Mouse (Mus musculus): ENCODE data around the gene Snx20.
"Not testable (repeated sequence)": the region's sequence is repeated elsewhere in the genome, so short reads cannot be mapped to it uniquely, and the experiment has no call there.

Snx20 gene

DNA sequence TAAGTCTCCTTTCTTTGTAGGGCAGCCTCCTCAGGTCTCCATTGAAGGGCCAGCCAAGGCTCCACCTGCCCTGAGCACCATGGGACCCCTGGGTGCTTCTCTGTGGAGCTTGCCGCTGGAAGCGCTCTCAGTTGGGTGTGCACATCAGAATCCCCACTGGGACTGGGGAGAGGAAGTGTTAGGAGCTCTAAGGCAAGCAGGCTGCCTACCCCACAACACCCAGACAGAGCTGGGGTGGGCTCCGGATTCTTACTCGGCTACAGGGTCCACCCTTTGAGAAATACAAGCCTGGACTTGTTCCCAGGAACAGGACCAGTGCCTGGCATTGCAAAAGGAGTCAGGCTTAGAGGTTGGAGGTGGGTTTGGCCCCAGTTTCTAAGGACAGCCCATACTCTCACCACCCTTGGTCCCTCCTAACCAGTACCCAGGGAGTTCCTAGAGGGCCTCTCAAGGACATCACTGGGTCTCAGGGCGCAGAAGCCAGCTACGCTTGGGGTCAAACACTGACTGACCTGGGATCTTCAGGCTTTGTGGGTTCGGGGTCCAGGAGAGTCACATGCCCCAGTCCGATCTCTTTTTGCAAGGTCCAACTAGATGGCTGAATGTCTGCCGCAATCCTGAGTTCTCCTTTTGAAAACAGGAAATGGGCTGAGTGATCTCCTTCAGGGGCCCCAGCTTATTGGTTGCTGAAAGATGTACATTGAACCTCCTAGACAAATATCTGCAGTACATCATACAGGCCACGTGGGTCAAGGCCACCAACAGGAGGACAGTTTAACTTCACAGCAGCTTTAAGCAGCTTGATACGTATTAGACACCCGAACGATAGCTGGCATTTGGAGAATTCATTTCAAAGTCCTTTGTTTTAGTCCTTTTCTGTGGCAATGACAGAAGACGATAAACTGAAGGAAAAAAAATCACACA lies at the start of gene Snx20:
Gene Snx20 (minus strand): TSS at position 655 of the 924 bp plus-strand sequence.
- peak; percentile 58 to 61 for DNase-seq

DNA sequence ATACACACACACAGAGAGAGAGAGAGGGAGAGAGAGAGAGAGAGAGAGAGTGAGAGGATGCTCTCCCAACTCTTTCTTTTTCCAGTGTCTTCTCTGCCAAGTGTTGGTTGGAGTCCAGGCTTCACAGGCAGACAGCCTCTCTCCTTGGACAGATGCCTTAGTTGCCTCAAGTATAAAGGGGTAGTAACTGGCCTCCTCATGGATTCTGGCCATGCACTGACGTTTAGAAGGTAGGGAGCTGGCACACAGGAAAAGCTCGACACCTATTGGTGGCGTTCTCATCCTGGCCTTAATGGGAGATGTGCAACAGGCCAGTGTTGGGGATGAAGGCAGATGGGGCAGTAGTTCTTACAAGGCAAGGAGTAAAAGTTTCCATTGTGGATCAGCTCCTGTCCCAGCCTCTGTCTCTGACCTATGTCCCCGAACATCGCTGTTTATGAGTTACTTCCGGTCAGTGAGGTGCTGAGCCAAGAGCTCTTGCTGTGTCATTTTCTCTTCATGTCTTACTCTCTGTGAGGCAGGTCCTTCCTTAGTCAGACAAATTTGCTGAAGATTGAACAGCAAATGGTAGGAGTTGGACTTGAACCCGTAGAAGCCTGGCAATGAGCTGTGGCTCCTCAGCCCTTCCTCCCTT lies 47.8 kb upstream of the Snx20 start:
- no peak for DNase-seq

DNA sequence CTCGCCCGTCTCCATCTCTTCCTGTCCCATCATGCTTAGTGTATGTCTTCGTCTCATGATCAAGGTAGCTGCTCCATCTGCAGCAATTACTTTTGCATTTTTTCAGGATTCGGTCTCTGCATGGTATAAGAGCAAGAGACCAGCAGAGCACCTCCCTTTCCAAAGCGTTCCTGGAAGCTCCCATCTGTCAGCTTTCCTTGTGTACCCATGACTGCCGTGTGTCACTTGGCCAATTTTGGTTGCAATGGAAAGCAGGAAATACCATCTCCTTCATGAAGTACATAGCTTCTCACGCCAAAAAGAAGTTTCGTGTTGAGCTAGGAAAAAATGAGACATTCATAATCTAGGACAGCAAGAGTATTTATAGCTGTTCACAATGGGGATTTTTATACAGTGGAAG lies 45.1 kb upstream of the Snx20 start:
- no peak for DNase-seq

DNA sequence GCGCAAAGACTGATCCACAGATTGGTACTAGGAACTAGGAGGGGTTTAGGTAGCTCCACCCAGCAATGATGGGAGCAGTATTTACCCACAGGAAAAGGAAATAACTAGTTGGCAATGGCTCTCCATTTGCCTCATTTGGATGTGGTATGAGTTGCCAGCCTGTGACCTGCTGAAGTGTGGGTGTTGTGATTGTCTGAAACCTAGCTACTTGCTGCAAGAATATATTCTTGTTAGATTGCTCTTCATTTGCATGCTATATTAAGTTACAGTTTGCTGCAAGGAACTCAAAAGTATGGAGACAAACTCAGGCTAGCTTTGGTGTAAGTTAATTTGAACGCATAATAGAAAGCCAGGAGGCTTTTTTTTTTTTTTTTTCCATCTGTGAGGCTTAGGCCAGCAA lies 44.6 kb upstream of the Snx20 start:
- no peak for DNase-seq

DNA sequence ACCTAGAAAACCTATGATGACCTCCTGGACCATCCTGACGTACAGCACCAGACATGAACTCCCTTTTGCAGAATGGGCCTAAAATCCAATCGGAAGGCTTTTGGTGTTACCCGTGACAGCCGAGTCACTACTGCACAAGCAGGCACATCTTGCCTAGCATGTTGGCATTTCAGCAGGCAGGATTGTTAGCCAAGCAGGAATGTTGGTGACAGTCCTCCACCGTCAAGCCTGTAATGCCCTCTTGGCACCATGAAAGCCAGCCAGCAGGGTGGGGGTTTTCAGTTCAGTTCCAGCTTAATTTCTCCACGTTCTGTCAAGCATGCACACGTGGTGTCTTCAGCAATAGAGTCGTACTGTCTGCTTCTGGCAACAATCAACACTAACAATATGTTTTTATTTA lies 41.1 kb upstream of the Snx20 start:
- no peak for DNase-seq

DNA sequence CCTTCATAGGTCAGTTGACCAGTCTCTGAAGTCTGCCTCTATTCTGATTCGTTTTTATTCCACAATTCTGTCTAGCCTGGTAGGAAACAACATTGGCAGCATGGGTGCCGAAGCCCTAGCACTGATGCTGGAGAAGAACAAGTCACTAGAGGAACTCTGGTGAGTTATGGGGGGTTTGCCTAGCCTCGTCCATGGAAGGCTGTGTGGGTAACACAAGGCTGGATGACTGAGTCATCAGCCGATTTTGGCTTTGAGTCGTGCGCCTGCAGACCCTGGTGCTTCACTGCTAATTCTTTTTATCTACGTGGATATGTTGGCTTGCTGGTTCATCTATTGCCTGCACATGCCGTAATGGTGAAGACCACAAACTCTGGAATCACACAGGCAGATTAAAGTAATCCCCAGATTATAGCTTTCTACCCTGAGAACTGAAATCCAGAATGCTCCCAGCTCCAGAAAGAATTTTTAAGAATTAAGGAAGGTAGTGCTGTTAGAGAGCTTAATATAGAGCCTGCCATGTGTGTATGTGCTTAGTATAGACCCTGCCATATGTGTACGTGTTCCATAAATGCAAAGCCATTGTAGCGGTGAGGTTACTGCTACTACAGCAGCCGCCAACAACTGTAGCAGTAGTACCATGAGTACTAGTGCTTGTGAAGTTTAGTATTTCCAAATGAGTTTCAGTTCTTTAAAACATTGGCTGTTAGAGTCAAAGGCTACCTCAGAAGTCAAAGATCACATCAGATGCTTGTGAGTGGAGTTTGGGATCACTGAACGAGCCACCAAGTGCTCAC lies 39.6 kb upstream of the Snx20 start:
- no peak for DNase-seq

DNA sequence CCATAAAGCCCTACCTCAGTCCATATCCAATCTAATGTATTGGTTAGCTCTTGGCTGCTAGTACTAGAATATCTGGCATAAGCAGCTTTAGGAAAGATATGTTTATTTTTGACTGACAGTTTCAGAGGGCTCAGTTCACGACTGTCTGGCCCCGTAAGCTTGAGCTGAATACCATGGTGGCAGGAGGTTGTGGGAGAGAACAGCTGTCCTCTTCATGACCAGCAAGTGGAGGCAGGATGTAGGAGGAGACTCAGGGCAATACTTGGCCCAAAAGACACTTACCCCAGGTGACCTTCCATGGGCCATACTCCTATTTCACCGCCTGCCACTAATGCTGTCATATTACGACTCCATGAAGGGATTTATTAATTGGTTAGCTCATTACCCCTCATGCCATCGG lies 37.9 kb upstream of the Snx20 start:
- no peak for DNase-seq

DNA sequence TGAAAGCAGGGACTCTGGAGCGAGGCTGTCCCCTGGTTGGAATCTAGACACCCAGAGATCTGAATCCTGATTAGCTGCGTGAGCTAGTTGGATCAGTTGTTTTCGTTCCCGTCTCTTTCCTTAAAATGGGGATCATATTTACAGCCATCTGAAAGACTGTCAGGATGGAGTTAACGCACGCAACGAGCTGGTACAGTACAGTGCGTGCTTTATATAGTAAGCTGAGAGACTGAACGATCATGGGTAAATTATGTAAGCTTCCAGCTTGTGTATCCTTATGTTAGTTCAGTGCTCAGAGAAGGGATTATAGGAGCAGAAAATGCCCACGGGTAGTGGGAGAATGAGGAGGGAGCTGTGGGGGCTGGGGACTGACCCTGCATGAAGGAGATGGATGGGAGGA lies 35.6 kb upstream of the Snx20 start:
- DNase-seq, result no peak

DNA sequence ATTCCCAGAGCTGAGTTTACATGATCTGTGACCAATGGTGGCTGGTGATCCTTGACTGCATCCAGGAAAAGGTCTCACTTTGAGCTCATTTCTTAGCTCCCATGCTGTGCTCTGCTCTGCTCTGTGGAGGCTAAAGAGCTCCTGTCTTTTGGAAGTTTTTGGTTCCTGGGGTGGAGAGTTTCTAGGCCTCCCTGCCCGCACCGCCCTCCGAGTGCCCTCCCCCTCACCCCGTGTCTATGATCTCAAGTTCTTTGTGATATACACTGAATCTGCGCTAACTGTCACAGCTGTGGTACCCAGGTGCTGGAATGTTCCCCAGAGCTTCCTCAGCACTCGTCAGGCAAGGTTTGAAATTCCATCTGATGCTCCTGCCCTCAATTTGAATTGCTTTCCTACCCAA lies 34.9 kb upstream of the Snx20 start:
- DNase-seq, result no peak

DNA sequence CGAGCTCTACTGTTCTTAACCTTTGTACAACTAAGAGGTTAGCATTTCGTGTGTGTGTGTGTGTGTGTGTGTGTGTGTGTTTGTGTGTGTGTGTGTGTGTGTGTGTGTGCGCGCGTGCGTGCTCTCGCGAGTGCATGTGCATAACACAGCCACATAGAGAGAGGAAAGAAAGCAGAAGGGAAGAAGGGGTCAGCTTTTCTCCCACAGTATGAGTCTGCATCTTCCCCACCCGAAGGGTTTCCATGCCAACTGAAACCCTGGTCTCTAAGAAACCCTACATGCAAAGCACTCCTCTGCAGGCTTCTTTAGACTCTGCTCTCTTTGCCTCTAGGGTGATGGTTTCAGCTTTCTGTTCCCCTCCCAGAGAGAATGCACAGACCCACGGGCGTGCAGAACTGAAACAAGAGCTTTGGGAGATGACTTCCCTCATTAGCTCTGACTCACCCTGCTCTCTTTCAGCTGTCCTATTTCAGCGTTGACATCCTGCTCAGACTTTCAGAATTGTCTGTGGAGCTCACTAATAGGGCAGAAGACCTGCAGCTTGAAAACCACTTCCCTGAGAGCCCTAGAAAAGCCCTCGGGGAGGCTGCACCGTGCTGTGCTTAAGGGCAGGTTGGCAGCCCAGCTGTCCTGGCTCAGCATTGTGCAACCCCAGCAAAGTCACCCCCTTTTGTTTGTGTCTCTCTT lies 32.6 kb upstream of the Snx20 start:
- DNase-seq, result peak; percentile 58 to 69

DNA sequence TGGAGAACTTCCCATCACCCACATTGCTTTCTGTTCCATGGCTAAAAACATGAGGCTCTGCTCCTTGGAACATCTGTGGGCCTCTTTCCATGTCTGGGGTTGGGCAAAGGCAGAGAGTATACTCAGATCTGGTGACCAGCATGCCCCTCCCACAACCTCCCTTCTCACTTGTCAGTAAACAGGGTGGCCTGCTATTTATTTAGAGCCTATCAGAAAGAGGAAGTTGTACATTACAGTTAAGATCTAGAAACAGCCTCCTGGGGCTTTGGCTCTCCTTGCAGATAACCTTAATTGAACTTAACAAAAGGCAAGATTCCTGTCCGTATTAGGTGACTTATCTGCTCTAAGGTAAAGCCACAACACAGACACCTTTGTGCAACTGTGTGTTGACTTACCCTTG lies 30.5 kb upstream of the Snx20 start:
- peak; percentile 50 to 51 for DNase-seq

DNA sequence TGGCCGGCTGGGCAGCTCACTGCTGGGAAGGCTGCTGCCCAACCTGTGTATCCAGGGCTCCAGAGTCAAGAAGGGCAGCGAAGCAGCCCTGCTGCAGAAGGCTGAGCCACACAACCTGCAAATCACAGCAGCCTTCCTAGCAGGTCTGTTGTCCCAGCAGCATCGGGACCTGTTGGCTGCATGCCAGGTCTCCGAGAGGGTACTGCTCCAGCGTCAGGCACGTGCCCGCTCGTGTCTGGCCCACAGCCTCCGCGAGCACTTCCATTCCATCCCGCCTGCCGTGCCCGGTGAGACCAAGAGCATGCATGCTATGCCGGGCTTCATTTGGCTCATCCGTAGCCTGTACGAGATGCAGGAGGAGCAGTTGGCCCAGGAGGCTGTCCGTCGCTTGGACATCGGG lies 29.0 kb upstream of the Snx20 start:
- no peak for DNase-seq

DNA sequence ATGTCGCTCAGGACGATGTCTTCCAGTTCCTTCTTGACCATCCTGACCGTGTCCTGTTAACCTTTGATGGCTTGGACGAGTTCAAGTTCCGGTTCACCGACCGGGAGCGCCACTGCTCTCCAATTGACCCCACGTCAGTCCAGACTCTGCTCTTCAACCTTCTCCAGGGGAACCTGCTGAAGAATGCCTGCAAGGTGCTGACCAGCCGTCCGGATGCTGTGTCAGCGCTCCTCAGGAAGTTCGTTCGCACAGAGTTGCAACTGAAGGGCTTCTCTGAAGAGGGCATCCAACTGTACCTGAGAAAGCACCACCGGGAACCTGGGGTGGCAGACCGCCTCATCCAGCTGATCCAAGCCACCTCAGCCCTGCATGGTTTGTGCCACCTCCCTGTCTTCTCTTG lies 28.2 kb upstream of the Snx20 start:
- DNase-seq, result no peak

DNA sequence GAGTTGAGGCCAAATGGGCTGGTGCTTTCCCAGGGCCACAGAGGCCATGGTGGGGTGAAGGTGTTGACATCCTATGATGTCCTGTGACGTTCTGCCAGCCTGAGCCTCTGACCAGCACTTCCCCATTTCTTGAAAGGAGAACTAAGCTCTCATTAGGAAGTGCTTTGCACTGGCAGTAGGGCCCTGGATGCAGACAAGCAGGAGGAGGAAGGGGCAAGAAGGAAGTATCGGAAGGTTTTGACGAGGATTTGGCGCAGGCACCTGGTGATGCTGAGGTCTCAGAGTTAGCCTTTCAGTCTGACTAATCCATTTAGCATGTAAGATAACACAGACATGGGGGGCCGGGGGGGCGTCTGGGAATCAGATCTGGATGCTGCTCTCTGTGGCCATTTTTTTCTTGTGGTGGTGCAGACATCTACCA lies 26.5 kb upstream of the Snx20 start:
- peak in 1 of 2 experiments; percentile 55 for DNase-seq

DNA sequence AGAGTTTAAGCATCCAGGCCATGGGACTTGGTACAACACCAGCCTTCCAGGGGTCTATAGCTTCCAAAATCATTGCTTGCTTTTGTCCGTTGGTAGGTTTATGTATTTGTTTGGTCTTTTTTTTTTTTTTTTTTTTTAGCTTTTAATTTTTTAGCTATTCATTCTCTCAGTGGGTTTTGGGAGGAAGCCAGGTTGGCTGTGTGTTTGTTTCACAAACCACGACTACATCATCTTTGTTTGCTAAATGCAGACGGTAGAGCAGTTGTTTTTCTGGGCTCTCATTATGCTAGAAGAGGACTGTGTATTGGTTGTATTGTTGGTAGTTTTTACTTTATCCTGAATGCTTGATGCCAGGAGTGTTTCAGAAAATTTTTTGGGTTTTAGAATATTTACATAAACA lies 23.9 kb upstream of the Snx20 start:
- no peak for DNase-seq

DNA sequence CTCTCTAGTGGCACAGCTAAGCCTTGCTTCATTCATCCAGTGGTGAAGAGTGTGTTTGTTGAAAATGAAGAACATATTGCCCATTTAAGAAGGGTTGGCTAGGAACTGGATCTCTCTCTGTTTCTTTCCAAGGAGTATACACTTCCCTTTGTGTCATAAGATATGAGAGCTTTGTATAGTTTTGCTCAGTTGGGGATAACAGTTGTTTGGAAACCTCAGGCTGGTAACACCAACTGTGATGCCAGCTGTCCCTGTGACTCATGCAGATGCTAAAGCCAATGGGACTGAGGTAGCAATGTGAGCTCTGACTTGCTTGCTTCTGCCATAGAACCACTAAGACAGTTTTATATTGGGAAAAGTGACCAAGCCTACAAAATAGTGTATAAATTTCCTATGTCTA lies 19.4 kb upstream of the Snx20 start:
- no peak for DNase-seq

DNA sequence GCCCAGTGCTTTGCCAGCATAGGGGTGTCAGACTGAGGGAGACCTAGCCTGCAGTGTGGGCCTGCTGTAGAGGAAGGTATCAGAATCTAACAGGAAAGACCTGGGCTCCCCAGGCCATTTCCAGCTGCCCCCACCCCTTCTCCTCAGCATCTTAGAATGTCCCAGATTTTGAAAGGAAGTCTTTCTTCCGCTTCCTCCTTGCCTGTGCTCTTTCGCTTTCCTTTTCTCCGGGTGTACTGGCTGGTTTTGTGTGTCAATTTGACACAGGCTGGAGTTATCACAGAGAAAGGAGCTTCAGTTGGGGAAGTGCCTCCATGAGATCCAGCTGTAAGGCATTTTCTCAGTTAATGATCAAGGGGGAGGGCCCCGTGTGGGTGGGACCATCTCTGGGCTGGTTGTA lies 15.2 kb upstream of the Snx20 start:
- DNase-seq, result not testable (repeated sequence)

DNA sequence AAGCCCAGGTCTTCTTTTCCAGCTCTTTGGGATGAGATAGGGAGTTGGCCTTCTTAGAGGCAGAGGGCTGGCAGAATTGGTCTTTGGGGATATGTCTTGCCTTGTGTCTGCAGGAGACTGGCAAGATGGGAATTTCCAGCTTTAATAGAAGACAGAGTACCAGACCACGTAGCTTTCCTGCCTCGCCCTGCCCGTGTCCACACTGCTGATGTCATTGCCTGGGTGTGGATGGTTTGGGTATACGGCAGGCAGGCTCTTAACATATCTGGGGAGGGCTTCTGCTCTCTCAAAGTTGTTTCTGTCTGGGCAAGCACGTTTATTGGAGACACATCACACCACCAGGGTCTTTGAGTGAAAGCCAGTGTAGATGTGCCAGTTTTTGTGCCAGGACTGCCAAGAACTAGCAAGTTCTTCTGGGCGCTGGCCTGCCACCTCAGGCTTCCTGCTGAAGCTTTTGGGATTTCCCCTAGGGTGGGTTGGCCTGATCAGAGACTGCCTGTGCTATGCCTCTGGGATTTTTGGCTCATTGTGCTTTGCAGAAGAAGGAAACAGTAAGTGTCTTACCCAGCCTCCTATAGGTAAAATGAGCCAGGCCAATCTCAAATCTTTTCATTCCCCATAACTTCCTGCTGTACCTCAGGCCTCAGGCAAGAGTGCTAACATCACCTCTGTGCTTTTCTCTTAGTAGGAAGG lies 14.2 kb upstream of the Snx20 start:
- DNase-seq, result no peak

DNA sequence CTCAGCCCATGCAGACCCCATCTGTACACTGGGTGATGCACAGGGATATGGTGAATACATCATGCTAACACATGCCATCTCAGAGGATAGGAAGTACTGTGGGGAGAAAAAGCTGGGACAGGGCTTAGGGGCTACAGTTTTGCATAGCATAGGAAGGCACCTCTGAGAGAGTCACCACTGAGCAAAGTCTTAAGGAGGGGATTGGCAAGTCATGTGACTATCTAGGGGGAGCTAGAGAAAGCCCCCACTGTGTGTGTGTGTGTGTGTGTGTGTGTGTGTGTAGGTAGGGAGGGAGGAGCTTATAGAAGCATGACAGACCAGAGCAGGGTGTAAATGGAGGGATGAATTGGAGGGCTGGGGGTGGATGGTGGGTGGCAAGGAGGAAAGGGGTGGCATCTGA lies 12.4 kb upstream of the Snx20 start:
- no peak for DNase-seq

DNA sequence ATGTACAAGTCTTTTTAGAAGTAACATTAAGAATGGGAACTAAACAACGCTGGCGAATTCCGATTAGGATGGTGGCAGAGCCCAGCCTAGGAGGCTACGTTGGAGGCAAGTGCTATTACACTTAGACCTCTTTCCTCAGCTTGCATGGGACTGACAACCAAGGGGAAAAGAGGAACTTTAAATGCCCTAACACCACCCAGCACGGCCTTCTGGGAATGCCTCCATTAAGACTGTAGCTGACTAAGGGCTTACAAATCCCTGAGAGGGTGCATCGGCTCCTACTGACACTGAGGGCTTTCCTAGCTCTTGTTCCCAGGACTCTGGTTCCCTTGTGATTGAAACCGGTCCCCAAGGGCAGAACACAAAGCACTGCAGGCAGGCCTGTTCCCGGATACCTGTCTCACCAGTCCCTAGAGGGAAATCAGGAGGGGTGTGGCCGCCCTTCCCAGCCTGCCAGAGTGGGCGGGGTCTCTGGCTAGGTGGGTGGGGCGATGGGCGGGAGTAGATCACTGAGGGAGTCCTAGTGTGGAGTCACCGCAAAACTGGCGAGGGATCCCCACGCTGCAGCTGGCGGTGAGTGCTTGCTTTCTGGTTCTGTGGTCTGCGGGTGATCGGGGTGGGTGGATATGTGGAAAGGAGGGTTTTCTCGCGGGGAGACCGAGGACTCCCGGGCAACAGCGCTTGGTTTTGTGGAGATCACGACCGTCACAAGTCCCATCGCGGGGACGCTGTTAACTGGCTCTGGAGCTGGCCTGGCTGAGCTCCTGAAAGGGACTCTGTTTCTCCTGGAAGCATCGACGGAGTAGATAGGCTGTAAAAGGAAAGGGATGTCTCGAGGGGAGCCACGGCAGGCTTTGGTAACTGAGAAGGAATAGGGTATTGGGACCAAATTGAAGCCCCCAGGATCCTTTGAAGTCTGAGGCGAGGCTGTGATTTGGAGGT lies 11.2 kb upstream of the Snx20 start, which contains the start of gene Nod2:
Gene Nod2 (plus strand): TSS at position 479 of the 942 bp plus-strand sequence.
- DNase-seq, result peak; percentile 82 to 84
